Mouse (Mus musculus): ENCODE measurements around the gene Pde6b. TPM values are rescaled to one million over a fixed set of nuclear protein-coding genes. Genes with fewer than 3 reads are reported as not detected.

Gene Pde6b
- polyA plus RNA-seq, 1 experiment = not detected

GRCm38 (mm10) chr5:108389744-108390143, 1.6 kb downstream of the Pde6b start:
- no peaks in the 10 kb centered on the region; the same call in 1 of the 2 replicates for H3K27me3 ChIP-seq (ENCODE audit: control insufficient read depth, insufficient read depth, low read length)
- no peaks in the 10 kb centered on the region for H3K36me3 ChIP-seq (ENCODE audit: control insufficient read depth, insufficient read depth, low read length)
- H3K4me1 ChIP-seq (ENCODE audit: control insufficient read depth, insufficient read depth, insufficient read length, low read length) = no peaks in the 10 kb centered on the region
- H3K4me3 ChIP-seq (ENCODE audit: low read depth, low read length) = no peak overlapping the region
- no peak overlapping the region for H3K27ac ChIP-seq (ENCODE audit: insufficient read depth, low read depth, low read length)
- WGBS = 74% methylated on average over 3 of the region's 3 CpGs
- no peak for TF ChIP-seq CTCF (IDR thresholded peaks at IDR 0.05; ENCODE audit: extremely low read depth, insufficient read length, insufficient replicate concordance, low read depth, low read length)
- TF ChIP-seq POLR2A (IDR thresholded peaks at IDR 0.05; ENCODE audit: low read depth, low read length) = no peak

- 73% methylated on average over 4 of the region's 4 CpGs for WGBS
- Histone ChIP-seq H3K36me3 (ENCODE audit: control insufficient read depth, insufficient read depth, low read length) (no peaks in the 10 kb centered on the region), H3K27me3 (ENCODE audit: control insufficient read depth, insufficient read depth, low read length) (no peaks in the 10 kb centered on the region), H3K4me3 (ENCODE audit: low read depth, low read length) (no peak overlapping the region), H3K4me1 (ENCODE audit: control insufficient read depth, insufficient read depth, insufficient read length, low read length) (no peaks in the 10 kb centered on the region), H3K27ac (ENCODE audit: insufficient read depth, low read depth, low read length) (no peak overlapping the region)
- no peak for TF ChIP-seq POLR2A (IDR thresholded peaks at IDR 0.05; ENCODE audit: low read depth, low read length)
- TF ChIP-seq CTCF (IDR thresholded peaks at IDR 0.05; ENCODE audit: extremely low read depth, insufficient read length, insufficient replicate concordance, low read depth, low read length) = no peak
These were observed 15.3 kb downstream of the Pde6b start for GRCm38 (mm10) chr5:108403453-108403852.

GRCm38 (mm10) chr5:108405460-108405859, 17.3 kb downstream of the Pde6b start:
- H3K36me3 ChIP-seq (ENCODE audit: control insufficient read depth, insufficient read depth, low read length) = no peaks in the 10 kb centered on the region
- no peak overlapping the region for H3K4me3 ChIP-seq (ENCODE audit: low read depth, low read length)
- 48% methylated on average over 1 of the region's 1 CpGs for WGBS
- no peaks in the 10 kb centered on the region for H3K4me1 ChIP-seq (ENCODE audit: control insufficient read depth, insufficient read depth, insufficient read length, low read length)
- TF ChIP-seq POLR2A (IDR thresholded peaks at IDR 0.05; ENCODE audit: low read depth, low read length) (no peak), CTCF (IDR thresholded peaks at IDR 0.05; ENCODE audit: extremely low read depth, insufficient read length, insufficient replicate concordance, low read depth, low read length) (no peak)
- H3K27ac ChIP-seq (ENCODE audit: insufficient read depth, low read depth, low read length) = no peak overlapping the region
- H3K27me3 ChIP-seq (ENCODE audit: control insufficient read depth, insufficient read depth, low read length) = no peaks in the 10 kb centered on the region

- no peaks in the 10 kb centered on the region for H3K4me1 ChIP-seq (ENCODE audit: control insufficient read depth, insufficient read depth, insufficient read length, low read length)
- no peaks in the 10 kb centered on the region for H3K27me3 ChIP-seq (ENCODE audit: control insufficient read depth, insufficient read depth, low read length)
- no peak overlapping the region for H3K4me3 ChIP-seq (ENCODE audit: low read depth, low read length)
- no peak overlapping the region for H3K27ac ChIP-seq (ENCODE audit: insufficient read depth, low read depth, low read length)
- no peaks in the 10 kb centered on the region for H3K36me3 ChIP-seq (ENCODE audit: control insufficient read depth, insufficient read depth, low read length)
- 70% methylated on average over 2 of the region's 2 CpGs for WGBS
- no peak for TF ChIP-seq POLR2A (IDR thresholded peaks at IDR 0.05; ENCODE audit: low read depth, low read length)
- no peak for TF ChIP-seq CTCF (IDR thresholded peaks at IDR 0.05; ENCODE audit: extremely low read depth, insufficient read length, insufficient replicate concordance, low read depth, low read length)
These were observed 18.8 kb downstream of the Pde6b start for GRCm38 (mm10) chr5:108406977-108407376.

DNA sequence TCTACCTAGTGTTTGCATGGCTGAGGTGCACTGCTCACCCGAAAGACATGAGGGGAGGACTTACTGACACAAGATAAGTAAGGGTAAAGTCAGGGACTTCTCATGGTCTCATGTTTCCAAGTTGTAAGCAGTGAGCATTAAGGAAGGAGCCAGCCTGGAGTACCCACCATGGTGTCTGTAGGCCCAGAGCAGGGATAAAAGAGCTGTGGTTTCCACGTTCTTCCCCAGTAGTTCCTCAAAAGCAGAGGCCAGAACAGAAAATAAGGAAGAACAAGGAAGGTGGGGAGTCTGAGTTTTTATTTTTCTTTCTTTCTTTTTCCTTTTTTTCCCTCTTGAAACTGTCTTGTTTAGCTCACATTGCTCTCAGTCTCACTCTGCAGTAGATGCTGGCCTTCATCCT, 26.5 kb downstream of the Pde6b start:
- Histone ChIP-seq H3K36me3 (ENCODE audit: control insufficient read depth, insufficient read depth, low read length) (no peaks in the 10 kb centered on the region), H3K27ac (ENCODE audit: insufficient read depth, low read depth, low read length) (no peak overlapping the region), H3K4me1 (ENCODE audit: control insufficient read depth, insufficient read depth, insufficient read length, low read length) (no peaks in the 10 kb centered on the region), H3K4me3 (ENCODE audit: low read depth, low read length) (no peak overlapping the region), H3K27me3 (ENCODE audit: control insufficient read depth, insufficient read depth, low read length) (no peaks in the 10 kb centered on the region)
- TF ChIP-seq CTCF (IDR thresholded peaks at IDR 0.05; ENCODE audit: extremely low read depth, insufficient read length, insufficient replicate concordance, low read depth, low read length) (no peak), POLR2A (IDR thresholded peaks at IDR 0.05; ENCODE audit: low read depth, low read length) (no peak)
- WGBS = 65% methylated on average over 2 of the region's 2 CpGs

DNA sequence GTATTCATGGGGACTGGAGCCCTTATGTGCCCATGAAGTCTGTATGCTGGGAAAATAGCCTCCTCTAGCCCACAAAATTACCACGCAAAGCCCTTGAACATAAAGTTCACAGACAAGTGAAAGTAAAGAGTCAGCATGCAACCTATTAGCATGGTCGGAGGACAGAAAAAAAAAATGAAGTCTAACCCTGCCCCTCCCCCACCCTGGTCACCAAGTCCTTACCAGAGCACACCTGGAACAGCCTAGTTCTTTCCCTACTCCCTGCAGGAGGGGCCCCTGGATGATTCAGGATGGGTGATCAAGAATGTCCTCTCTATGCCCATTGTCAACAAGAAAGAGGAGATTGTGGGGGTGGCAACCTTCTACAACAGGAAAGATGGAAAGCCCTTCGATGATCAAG, 34.5 kb downstream of the Pde6b start:
- Histone ChIP-seq H3K27ac (ENCODE audit: insufficient read depth, low read depth, low read length) (no peak overlapping the region), H3K4me1 (ENCODE audit: control insufficient read depth, insufficient read depth, insufficient read length, low read length) (peaks cover 2% of the 10 kb centered on the region; the same call in 1 of the 2 replicates), H3K36me3 (ENCODE audit: control insufficient read depth, insufficient read depth, low read length) (no peaks in the 10 kb centered on the region), H3K27me3 (ENCODE audit: control insufficient read depth, insufficient read depth, low read length) (no peaks in the 10 kb centered on the region), H3K4me3 (ENCODE audit: low read depth, low read length) (no peak overlapping the region)
- TF ChIP-seq CTCF (IDR thresholded peaks at IDR 0.05; ENCODE audit: extremely low read depth, insufficient read length, insufficient replicate concordance, low read depth, low read length) = no peak
- 51% methylated on average over 3 of the region's 3 CpGs for WGBS

DNA sequence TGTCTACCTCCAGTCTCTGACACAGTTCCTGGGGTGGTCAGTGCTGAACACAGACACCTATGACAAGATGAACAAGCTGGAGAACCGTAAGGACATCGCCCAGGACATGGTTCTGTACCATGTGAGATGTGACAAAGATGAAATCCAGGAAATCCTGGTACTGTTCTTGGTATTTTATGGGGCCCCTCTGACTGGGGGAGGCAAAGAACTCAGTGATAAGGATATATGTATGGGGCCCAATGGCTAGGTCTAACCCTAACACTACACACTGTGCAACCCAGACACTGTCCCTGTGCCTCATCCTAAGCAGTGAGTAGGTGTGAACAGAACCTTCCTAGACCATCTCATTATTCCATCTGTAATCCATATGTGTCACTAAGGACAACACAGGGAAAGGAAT, 35.2 kb downstream of the Pde6b start:
- peaks cover 2% of the 10 kb centered on the region; the same call in 1 of the 2 replicates for H3K4me1 ChIP-seq (ENCODE audit: control insufficient read depth, insufficient read depth, insufficient read length, low read length)
- no peak overlapping the region for H3K4me3 ChIP-seq (ENCODE audit: low read depth, low read length)
- no peak for TF ChIP-seq POLR2A (IDR thresholded peaks at IDR 0.05; ENCODE audit: low read depth, low read length)
- TF ChIP-seq CTCF (IDR thresholded peaks at IDR 0.05; ENCODE audit: extremely low read depth, insufficient read length, insufficient replicate concordance, low read depth, low read length) = no peak
- H3K36me3 ChIP-seq (ENCODE audit: control insufficient read depth, insufficient read depth, low read length) = no peaks in the 10 kb centered on the region
- H3K27me3 ChIP-seq (ENCODE audit: control insufficient read depth, insufficient read depth, low read length) = no peaks in the 10 kb centered on the region
- H3K27ac ChIP-seq (ENCODE audit: insufficient read depth, low read depth, low read length) = no peak overlapping the region
- WGBS = 93% methylated on average over 2 of the region's 2 CpGs

DNA sequence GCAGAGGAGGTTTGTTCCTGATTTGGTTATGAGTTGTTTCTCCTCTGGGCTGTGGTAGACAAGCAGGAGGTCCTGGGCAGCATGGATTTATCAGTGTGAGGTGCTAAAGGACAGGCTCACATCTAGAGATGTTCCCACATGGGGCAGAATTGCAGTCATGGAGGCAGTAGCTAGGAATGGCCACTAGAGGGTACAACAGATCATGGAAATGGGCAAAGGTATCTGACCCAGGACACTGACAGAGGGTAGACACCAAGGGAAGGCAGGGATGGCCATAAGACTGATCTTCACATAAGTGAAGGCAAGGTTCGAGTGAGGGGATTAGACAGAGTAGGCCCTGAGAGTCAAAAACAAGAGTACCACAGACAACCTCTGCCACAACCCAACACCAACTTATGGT, 39.0 kb downstream of the Pde6b start:
- 34% methylated on average over 1 of the region's 1 CpGs for WGBS
- no peaks in the 10 kb centered on the region for H3K27me3 ChIP-seq (ENCODE audit: control insufficient read depth, insufficient read depth, low read length)
- TF ChIP-seq CTCF (IDR thresholded peaks at IDR 0.05; ENCODE audit: extremely low read depth, insufficient read length, insufficient replicate concordance, low read depth, low read length) (peak; percentile 71; the same call in 1 of the 2 replicates), POLR2A (IDR thresholded peaks at IDR 0.05; ENCODE audit: low read depth, low read length) (no peak)
- H3K36me3 ChIP-seq (ENCODE audit: control insufficient read depth, insufficient read depth, low read length) = peaks cover 24% of the 10 kb centered on the region
- H3K4me3 ChIP-seq (ENCODE audit: low read depth, low read length) = no peak overlapping the region
- no peak overlapping the region for H3K27ac ChIP-seq (ENCODE audit: insufficient read depth, low read depth, low read length)
- H3K4me1 ChIP-seq (ENCODE audit: control insufficient read depth, insufficient read depth, insufficient read length, low read length) = peaks cover 2% of the 10 kb centered on the region; the same call in 1 of the 2 replicates
